18 mouse cellular contexts compared by ENCODE assay signal in the genomic region with DNA sequence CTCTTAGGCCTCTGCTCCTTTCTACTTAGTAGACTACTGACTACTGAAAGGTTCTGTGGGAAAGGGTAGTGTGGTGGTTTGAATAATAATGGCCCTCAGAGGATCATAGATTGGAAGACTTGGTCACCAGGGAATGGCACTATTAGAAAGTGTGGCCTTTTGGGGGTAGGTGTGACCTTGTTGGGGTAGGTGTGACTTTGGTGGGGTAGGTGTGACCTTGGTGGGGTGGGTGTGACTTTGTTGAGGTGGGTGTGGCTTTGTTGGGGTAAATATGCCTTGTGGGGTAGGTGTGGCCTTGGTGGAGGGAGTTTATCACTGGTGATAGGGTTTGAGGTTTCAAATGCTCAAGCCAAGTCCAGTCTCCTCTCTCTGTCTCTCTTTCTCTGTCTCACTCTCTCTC. TPM values are rescaled to one million over a fixed set of nuclear protein-coding genes. Genes with fewer than 3 reads are reported as not detected.
DNase-seq lines count a peak whose midpoint lies in the region; ATAC-seq lines count a peak whose summit lies in the region.
"Had no signal": no experiment of that assay in that cellular context is flagged by ENCODE, and none has a peak within 500 bp of the region (broad histone marks: within the 10 kb centered on the region; RNA-seq: fewer than 3 reads in every experiment).

No protein-coding gene starts in this region.

- ATAC-seq in hindbrain, embryonic 16.5 days: no peak
- ATAC-seq: forebrain, embryonic 13.5 days; forebrain, embryonic 15.5 days; forebrain, postnatal 0 days had no signal

- H3K9ac ChIP-seq in hindbrain, embryonic 16.5 days (ENCODE audit: low read depth, low read length): no peak overlapping the region
- H3K9ac ChIP-seq: embryonic facial prominence, embryonic 12.5 days; forebrain, embryonic 13.5 days; forebrain, embryonic 15.5 days; forebrain, postnatal 0 days had no signal

- H3K27ac ChIP-seq in hindbrain, embryonic 16.5 days (ENCODE audit: low read depth, low read length): no peak overlapping the region
- H3K27ac ChIP-seq: embryonic facial prominence, embryonic 10.5 days; embryonic facial prominence, embryonic 12.5 days; forebrain, embryonic 13.5 days; forebrain, embryonic 15.5 days had no signal

- no peaks in the 10 kb centered on the region for H3K36me3 ChIP-seq in hindbrain, embryonic 16.5 days (ENCODE audit: control insufficient read depth, insufficient read depth, low read length)
- H3K36me3 ChIP-seq: embryonic facial prominence, embryonic 10.5 days; embryonic facial prominence, embryonic 12.5 days; forebrain, embryonic 15.5 days had no signal

- peaks cover 2% of the 10 kb centered on the region for H3K9me3 ChIP-seq in hindbrain, embryonic 16.5 days (ENCODE audit: control insufficient read depth, low read length)
- H3K9me3 ChIP-seq: embryonic facial prominence, embryonic 10.5 days; embryonic facial prominence, embryonic 12.5 days; forebrain, embryonic 13.5 days; forebrain, embryonic 15.5 days had no signal

- H3K4me2 ChIP-seq in hindbrain, embryonic 16.5 days (ENCODE audit: low read length): no peak overlapping the region
- H3K4me2 ChIP-seq: embryonic facial prominence, embryonic 12.5 days; forebrain, embryonic 13.5 days; forebrain, embryonic 15.5 days had no signal

- H3K4me1 ChIP-seq in hindbrain, embryonic 16.5 days (ENCODE audit: control insufficient read depth, insufficient read depth, low read depth, low read length): no peaks in the 10 kb centered on the region
- H3K4me1 ChIP-seq: embryonic facial prominence, embryonic 10.5 days; forebrain, embryonic 15.5 days had no signal

- DNase-seq in ES-CJ7 (ENCODE audit: low read depth, low spot score) (peak; percentile 58), ZHBTc4 (ENCODE audit: low read depth, low spot score) (peak; percentile 55)
- DNase-seq in heart, adult 9 months (ENCODE audit: low spot score in 2 of 2): no peak
- no peak for DNase-seq in frontal cortex, adult 2 months (ENCODE audit: extremely low spot score in 1 of 2, low spot score in 1 of 2)
- DNase-seq: adrenal gland, adult 2 months; adrenal gland, postnatal 10 days; adrenal gland, postnatal 25 days; cerebellum, adult 11 months; cerebellum, adult 2 months; cerebellum, adult 9-10 months; cerebellum, postnatal 10 days; cerebellum, postnatal 25 days; forebrain, postnatal 0 days had no signal

- H3K27me3 ChIP-seq in hindbrain, embryonic 16.5 days (replicated peaks; ENCODE audit: control insufficient read depth, insufficient read depth, low read length): no peaks in the 10 kb centered on the region
- H3K27me3 ChIP-seq: embryonic facial prominence, embryonic 12.5 days; forebrain, embryonic 13.5 days; forebrain, embryonic 15.5 days had no signal

- no peak overlapping the region for H3K4me3 ChIP-seq in hindbrain, embryonic 16.5 days (ENCODE audit: low read length)
- H3K4me3 ChIP-seq: embryonic facial prominence, embryonic 10.5 days; embryonic facial prominence, embryonic 12.5 days; forebrain, embryonic 13.5 days; forebrain, embryonic 15.5 days had no signal

RNA-seq across cellular contexts. Expression of a gene that starts 21.1 kb away (rescaled TPM):
- 24.2 and 51.3 TPM in 2 replicates for polyA plus RNA-seq in hindbrain, embryonic 16.5 days (2015; fragmentation: Nextera tagmentation; extraction: Ambion mirVana)
- 14.2 and 15.8 TPM in 2 replicates for polyA plus RNA-seq in frontal cortex, adult 2 months (2012; rRNA removed)

Comparison
In these comparisons a context has a peak if more than half of its experiments do, and no peak if none do; other contexts are left out.
1. DNase-seq: peak in ES-CJ7 (single experiment) and ZHBTc4 (single experiment); none in heart, adult 9 months (0 of 2) and frontal cortex, adult 2 months (0 of 2).